Mouse (Mus musculus) c-Kit-positive CD71-positive TER-119-negative erythroid progenitor cells, embryonic 14.5 days (primary cell): ENCODE measurements around the gene Syt7.
A peak's percentile ranks its signal among the peaks of the same experiment; 100 is the strongest.

Source experiments
- DNase-seq: peaks from one replicate; pipeline ENCODE4 v3.0.0-alpha.2; 2013; ENCODE audit warnings: low read depth

The Syt7 gene

DNA sequence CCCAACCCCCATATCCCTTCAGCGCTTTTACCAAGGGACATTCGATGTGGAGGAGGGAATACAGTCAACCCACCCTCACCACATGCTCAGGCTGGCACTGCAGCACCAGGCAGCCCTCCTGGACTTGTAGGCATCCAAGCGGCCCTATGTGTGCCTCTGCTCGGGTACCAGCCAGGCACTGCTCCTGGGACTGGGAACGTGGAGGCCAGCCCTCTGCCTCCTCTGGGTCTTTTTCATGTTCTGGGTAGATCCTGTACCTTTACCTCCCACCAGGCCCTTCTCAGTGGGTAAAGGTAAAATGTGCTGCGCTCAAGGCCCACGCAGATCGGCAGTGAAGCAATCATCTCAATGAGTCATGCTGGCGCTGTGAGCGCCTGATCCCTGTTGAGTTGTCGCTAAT is 71.0 kb downstream of the Syt7 start:
- DNase-seq, result no peak

GRCm38 (mm10) chr19:10461584-10461983 is 72.7 kb downstream of the Syt7 start:
- no peak for DNase-seq

GRCm38 (mm10) chr19:10464427-10464826 is 75.5 kb downstream of the Syt7 start:
- no peak for DNase-seq

GRCm38 (mm10) chr19:10469171-10469658 is 80.3 kb downstream of the Syt7 start:
- DNase-seq, result no peak

DNA sequence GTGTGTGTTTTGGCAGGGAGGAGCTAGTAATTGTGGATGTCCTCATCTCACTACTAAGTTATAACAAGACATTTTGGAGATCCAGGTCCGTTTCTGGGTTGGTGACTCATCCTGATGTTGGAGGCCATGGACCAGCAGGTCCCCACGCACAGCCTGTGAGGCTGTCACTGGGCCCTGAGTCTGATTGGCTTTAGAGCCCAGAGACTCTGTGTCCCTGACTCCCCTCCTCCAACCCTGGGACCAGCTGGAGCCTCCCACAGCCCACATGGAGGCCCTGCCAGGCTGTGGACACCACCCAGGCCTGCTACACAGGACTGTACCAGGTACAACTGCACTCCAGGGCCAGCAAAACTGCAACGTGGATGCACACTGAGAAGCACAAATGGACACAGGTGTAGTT is 84.1 kb downstream of the Syt7 start:
- no peak for DNase-seq

DNA sequence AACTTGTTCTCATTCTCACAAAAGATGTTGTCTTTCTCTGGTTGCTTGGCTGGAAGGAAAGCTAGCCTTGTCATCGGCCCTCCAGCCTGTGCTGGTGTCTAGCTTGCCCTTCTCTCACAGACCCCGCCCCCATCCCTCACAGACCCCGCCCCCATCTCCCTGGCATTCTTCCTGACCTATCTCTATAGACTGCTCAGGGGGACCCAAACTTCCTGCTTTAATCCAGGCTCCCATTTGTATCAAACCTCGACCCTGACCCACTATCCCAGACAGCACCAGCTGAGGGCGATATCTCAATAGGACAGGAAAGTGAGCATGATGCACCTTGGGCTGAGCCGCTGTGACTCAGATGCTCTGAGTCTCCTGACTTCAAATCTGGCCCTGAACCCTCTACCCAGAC is 84.9 kb downstream of the Syt7 start:
- DNase-seq, result no peak

- DNase-seq, result no peak
Measured at GRCm38 (mm10) chr19:10479541-10479940, 90.7 kb downstream of the Syt7 start.

DNA sequence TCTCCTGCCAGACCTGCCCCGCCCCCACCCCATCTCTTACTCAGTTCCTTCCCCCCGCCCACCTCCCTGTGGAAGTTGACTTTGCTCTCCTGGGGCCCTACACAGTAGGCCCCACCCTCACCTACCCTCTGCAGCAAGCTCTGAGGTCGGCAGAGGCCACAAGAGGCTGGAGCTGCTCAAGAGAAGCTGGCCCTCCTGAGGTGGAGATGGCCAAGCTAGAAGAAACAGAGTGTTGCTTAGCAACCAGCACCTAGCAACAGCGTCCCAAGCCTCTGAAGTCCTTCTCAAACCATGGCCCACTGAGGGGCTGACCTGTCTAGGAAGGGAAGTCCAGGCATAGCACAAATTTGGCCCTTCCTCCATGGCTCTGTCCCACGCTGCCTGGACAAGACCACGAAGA is 93.8 kb downstream of the Syt7 start, which contains the start of gene Ppp1r32:
TSS of gene Ppp1r32 (minus strand) at position 226 of the 400 bp plus-strand sequence.
- DNase-seq, result no peak

DNA sequence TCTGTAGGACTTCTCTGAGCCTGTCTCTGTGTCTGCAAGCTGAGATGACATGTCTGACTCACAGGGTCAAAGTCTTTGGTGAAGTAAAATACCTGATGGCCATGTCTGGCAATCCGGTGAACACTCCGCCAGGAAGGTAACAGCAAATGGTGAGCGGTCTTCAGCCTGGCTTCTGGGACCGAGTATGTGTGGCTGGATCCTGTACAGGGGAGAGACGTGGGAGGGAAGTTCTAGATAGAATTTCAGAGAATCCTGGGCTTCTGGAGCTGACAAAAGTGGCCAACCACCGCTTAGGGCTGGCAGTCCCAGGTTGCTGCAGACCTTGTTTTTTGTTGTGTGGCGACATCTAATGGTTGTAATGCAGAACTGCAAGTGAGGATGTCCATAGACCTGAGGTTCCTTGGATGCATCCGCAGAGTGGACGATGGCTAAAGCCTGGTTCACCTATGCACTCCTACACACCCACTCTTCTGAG is 97.4 kb downstream of the Syt7 start:
- peak; percentile 44 for DNase-seq

DNA sequence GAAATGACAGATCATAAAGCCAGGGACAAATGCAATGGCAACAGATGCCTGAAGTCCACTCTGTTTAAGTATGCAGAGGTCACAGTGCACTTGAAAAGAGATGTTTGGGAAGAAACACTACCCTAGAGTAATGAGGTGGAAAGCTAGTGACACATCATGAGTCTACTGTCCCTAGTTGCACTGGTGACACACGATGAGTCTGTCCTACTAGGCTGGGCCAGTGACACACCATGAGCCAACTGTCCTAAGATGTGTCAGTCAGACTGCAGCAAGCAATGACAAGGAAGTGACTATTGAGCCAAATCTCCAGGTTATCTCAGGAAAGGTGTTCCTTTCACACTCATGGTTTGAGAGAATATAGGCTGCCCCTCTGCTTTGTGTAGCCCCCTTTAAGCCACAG is 106.8 kb downstream of the Syt7 start:
- no peak for DNase-seq

DNA sequence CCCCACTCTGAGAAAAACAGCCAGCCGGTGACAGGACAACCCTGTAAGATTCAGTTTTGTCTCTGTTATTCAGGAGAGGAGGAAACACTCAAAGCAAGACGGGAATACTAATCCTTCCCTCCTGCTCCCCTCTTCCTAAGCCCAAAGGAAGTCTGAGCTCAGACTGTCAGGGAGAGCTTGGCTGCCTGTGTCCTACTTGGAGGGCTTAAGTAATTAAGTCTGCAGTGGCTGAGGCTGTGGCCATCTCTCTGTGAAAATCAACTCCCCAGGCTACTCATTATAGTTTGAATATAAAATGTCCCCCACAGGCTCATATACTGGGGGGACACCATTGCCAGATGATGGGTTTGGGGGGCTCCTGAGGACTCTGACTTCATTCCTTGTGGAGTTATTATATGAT is 108.1 kb downstream of the Syt7 start:
- DNase-seq, result no peak

DNA sequence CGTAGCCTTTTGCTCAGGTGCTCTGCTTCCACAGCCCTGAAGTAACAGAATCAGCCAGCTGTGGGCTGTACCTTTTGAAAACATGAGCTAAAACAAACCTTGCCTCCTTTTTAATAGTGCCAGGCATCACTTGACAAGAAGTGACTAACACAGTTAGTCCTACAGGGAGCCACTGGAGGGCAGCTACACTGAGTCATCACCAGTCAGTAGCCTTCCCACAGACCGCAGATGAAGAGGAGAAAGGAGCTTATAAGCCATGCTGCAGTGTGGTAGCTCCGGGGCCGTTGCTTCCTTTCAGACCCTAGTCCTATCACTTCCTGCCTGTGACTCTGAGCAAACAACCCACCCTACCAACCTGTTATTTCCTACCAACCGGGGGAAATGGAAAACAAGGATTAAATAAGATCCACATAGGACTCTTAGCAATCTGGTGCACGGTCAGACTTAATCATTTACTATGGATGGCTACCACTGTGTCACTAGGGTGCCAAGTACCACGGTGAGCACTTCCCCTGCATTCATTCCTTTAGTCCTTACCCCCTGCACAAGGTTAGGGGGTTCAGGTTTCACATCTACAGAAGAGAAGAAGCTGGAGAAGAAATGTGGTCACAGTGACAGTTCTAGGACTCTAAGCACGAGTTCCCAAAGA is 108.7 kb downstream of the Syt7 start:
- DNase-seq, result no peak

DNA sequence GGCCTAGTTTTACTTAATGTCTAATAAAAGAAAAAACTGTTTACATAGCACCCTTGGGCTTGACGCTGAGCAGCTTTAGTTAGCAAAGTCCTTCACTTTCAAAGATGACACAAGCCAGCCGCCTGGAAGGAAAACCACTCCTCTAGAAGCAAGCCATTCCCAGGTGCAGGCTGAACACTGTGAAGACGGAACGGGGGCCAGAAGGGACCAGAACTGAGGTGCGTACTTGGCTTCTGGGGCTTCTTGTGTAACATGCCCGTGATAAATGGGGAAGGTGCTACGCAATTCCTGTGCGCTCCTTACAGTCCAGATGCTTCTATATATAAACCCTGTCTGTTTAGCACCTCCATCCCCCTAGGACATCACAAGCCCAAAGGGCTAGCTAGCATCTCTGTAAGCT is 111.7 kb downstream of the Syt7 start:
- no peak for DNase-seq

- DNase-seq, result no peak
Measured at GRCm38 (mm10) chr19:10502571-10502970, 113.7 kb downstream of the Syt7 start.
